Mouse (Mus musculus) adrenal gland, postnatal 10 days (tissue): ENCODE measurements around the gene Creg1. TPM values are rescaled to one million over a fixed set of nuclear protein-coding genes. Genes with fewer than 3 reads are reported as not detected.
A peak's percentile ranks its signal among the peaks of the same experiment; 100 is the strongest.

ENCODE experiments used
- DNase-seq: peaks from one replicate; pipeline ENCODE4 v3.0.0; 2021; ENCODE audit warnings: mixed read lengths
- long read RNA-seq, 2 experiments: library from polyadenylated mRNA; stranded (forward); transcript quantifications; one replicate each; pipeline ENCODE4 v2.0.0; 2021
- total RNA-seq, 2 experiments: library from RNA; stranded (reverse); gene quantifications; 2 replicates each; pipeline ENCODE4 v1.2.3; 2021

The Creg1 gene
- total RNA-seq, result 10 to 100 TPM; 51.2 TPM
- long read RNA-seq, experiment 1, transcript Creg1-202 (4 exons, 2,163 nt), result major isoform, 111 of 116 reads
- long read RNA-seq, experiment 1, partial matches to known transcripts, result 1 of 116 reads
- long read RNA-seq, experiment 1, other reads (novel, unspliced or antisense), result 4 of 116 reads
- long read RNA-seq, experiment 2, transcript Creg1-202 (4 exons, 2,163 nt), result major isoform, 50 of 56 reads
- long read RNA-seq, experiment 2, partial matches to known transcripts, result 1 of 56 reads
- long read RNA-seq, experiment 2, other reads (novel, unspliced or antisense), result 5 of 56 reads

- peak; percentile 96 for DNase-seq
Observed at GRCm38 (mm10) chr1:165763635-165764372, at the start of gene Creg1. Gene Creg1, plus strand, starts transcription at chr1:165763746.

GRCm38 (mm10) chr1:165713798-165714197 lies 49.7 kb upstream of the Creg1 start:
- no peak for DNase-seq

GRCm38 (mm10) chr1:165716426-165716825 lies 47.1 kb upstream of the Creg1 start:
- DNase-seq, result no peak

- peak; percentile 43 for DNase-seq
Observed at GRCm38 (mm10) chr1:165717711-165718542, 45.6 kb upstream of the Creg1 start.

GRCm38 (mm10) chr1:165718543-165719105 lies 44.9 kb upstream of the Creg1 start:
- DNase-seq, result no peak

- DNase-seq, result no peak
Observed at GRCm38 (mm10) chr1:165722531-165723123, 40.9 kb upstream of the Creg1 start.

- DNase-seq, result no peak
Observed at GRCm38 (mm10) chr1:165724219-165725033, 39.1 kb upstream of the Creg1 start.

- no peak for DNase-seq
Observed at GRCm38 (mm10) chr1:165725039-165725644, 38.4 kb upstream of the Creg1 start.

GRCm38 (mm10) chr1:165726986-165727385 lies 36.6 kb upstream of the Creg1 start:
- no peak for DNase-seq

- no peak for DNase-seq
Observed at GRCm38 (mm10) chr1:165728057-165728639, 35.4 kb upstream of the Creg1 start.

GRCm38 (mm10) chr1:165730129-165730528 lies 33.4 kb upstream of the Creg1 start:
- no peak for DNase-seq

GRCm38 (mm10) chr1:165731553-165731952 lies 32.0 kb upstream of the Creg1 start:
- DNase-seq, result no peak

- no peak for DNase-seq
Observed at GRCm38 (mm10) chr1:165734840-165735239, 28.7 kb upstream of the Creg1 start.

- peak; percentile 90 for DNase-seq
Observed at GRCm38 (mm10) chr1:165735826-165736818, 27.4 kb upstream of the Creg1 start.

- no peak for DNase-seq
Observed at GRCm38 (mm10) chr1:165737451-165737850, 26.1 kb upstream of the Creg1 start.

- DNase-seq, result no peak
Observed at GRCm38 (mm10) chr1:165737867-165738266, 25.7 kb upstream of the Creg1 start.

GRCm38 (mm10) chr1:165738985-165739384 lies 24.6 kb upstream of the Creg1 start:
- DNase-seq, result no peak

GRCm38 (mm10) chr1:165741989-165742388 lies 21.6 kb upstream of the Creg1 start:
- no peak for DNase-seq

GRCm38 (mm10) chr1:165748053-165748452 lies 15.5 kb upstream of the Creg1 start:
- no peak for DNase-seq
